Mouse (Mus musculus): ENCODE data around the gene Txnip. TPM values are rescaled to one million over a fixed set of nuclear protein-coding genes. Genes with fewer than 3 reads are reported as not detected.
"Not testable (repeated sequence)": the region's sequence is repeated elsewhere in the genome, so short reads cannot be mapped to it uniquely, and the experiment has no call there.

The Txnip gene
- polyA plus RNA-seq, 1 experiment from 2014 or later: 52.5 TPM

DNA sequence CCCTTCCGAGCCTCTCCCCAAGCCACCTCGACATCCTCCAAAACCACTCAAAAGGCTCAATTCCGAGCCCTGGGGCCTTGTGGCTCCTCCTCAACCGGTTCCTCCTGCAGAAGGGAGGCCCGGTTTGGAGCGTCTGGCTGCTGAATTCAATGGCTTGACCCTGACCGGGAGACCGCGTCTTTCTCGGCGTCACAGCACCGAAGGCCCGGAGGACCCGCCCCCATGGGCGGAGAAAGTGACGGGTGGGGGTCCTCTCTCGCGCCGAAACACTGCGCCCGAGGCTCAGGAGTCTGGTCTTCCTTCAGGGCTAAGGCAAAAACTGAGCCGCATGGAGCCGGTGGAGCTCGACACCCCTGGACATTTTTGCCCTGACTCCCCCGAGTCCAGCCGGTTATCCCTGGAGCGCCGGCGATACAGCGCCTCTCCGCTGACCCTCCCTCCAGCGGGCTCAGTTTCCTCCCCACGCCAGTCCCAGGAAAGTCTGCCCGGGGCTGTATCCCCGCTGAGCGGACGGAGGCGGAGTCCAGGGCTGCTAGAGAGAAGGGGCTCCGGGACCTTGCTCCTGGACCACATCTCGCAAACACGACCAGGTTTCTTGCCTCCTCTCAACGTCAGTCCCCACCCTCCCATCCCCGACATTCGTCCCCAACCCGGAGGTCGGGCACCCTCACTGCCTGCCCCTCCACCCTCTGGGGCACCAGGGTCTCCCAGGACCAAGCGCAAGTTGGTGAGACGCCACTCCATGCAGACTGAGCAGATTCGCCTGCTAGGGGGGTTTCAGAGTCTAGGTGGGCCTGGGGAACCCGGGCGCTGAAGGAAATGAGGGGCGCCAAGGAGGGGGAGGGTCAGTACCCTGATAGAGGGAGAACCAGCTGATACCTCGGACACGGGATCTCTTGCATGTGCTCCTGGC is 40.7 kb downstream of the Txnip start:
- no peaks in the 10 kb centered on the region for H3K9me3 ChIP-seq (replicated peaks)
- WGBS: 3% methylated on average over 52 of the region's 54 CpGs

DNA sequence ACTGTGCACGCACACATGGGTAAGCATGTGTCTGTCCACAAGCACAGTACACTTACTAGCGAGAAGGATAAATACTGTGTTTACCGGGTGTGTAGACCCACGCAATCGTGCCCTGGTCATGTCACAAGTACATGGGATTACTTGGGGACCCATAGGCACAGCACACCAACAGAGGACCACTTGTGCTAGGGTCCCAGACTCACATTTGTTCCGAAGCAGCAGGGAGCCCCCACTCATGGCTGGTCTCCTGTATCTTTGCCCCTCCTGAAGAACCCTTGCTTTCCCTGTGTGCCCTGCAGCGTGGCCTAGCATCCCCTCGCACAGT is 41.3 kb downstream of the Txnip start:
- Histone ChIP-seq H3K27ac (replicated peaks) (no peak overlapping the region), H3K9ac (replicated peaks) (0 out of 2 replicates have a peak overlapping the region, but pooled peaks have one; percentile 76), H3K4me2 (peak overlapping the region; percentile 97), H3K36me3 (no peaks in the 10 kb centered on the region), H3K4me3 (replicated peaks) (peak overlapping the region; percentile 62; the same call in 1 of the 2 replicates), H3K27me3 (replicated peaks) (no peaks in the 10 kb centered on the region), H3K4me1 (peaks cover 79% of the 10 kb centered on the region), H3K9me3 (replicated peaks) (no peaks in the 10 kb centered on the region)
- 46% methylated on average over 8 of the region's 8 CpGs for WGBS
- no peak for ATAC-seq (ENCODE audit: low FRiP score)

More for the DNA sequence above, 40.7 kb downstream of the Txnip start:
- Histone ChIP-seq H3K27ac (replicated peaks) (peak overlapping the region; percentile 77), H3K4me3 (replicated peaks) (peak overlapping the region; percentile 62), H3K9ac (replicated peaks) (peak overlapping the region; percentile 76), H3K27me3 (replicated peaks) (no peaks in the 10 kb centered on the region), H3K4me1 (peaks cover 72% of the 10 kb centered on the region), H3K4me2 (peak overlapping the region; percentile 97), H3K36me3 (no peaks in the 10 kb centered on the region)
- ATAC-seq (ENCODE audit: low FRiP score): no peak

DNA sequence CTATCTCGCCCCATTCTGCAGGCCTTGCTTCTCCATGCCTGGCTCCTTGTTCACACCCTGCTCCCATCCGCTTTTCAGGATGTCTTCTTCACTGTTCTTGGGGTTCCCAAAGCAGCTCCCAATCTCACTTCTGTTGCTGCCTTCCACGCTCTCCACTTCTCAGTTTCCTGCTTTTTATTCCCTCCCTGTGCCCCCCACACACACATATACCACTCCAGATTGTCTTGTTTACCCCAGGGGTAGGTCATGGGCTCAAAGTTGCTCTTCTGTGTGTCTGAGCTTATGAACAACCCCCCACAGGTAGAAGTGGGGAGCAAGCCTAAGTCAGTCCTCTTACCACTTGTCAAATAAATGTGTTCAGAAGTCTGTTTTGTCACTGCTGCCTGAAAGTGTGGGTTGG is 41.7 kb downstream of the Txnip start:
- no peak overlapping the region for H3K27ac ChIP-seq (replicated peaks)
- no peak for ATAC-seq (ENCODE audit: low FRiP score)
- peaks cover 82% of the 10 kb centered on the region for H3K4me1 ChIP-seq
- WGBS: 83% methylated on average over 3 of the region's 3 CpGs
- H3K9me3 ChIP-seq (replicated peaks): no peaks in the 10 kb centered on the region
- no peaks in the 10 kb centered on the region for H3K27me3 ChIP-seq (replicated peaks)
- 0 out of 2 replicates have a peak overlapping the region, but pooled peaks have one; percentile 76 for H3K9ac ChIP-seq (replicated peaks)
- H3K4me2 ChIP-seq: peak overlapping the region; percentile 97
- H3K4me3 ChIP-seq (replicated peaks): no peak overlapping the region
- H3K36me3 ChIP-seq: no peaks in the 10 kb centered on the region

DNA sequence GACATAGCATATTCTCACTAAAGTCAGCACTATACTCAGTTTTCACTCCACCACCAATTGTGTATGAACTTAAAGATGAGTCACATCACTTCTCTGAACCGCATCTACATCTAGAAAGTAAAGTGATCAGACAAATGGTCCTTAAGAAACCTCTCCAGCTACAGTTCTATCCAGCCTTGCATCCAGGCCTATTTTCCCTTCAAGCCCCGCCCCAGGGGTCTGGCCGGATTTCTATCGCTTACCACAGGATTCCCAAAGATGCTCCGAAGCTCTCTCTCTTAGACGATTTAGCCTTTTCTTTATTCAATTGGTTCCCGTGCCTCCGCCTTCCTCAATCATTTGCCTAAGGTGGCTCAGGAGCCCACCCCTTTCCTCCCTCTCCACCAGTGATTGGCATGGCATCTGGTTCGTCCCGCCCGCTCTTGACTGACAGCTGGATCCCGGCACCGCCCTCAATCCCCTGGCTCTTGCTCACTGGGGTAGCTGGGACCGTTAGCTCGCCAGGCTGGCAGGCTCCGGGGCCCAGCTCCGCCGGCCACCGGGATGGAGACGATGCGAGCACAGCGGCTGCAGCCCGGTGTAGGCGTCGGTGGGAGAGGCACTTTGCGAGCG is 43.0 kb downstream of the Txnip start, which contains the start of gene Lix1l:
TSS of gene Lix1l (plus strand) at position 511 of the 612 bp plus-strand sequence.
- peak; percentile 92 for ATAC-seq (ENCODE audit: low FRiP score)
- H3K4me3 ChIP-seq (replicated peaks): peak within 1 kb of the TSS; percentile 79
- H3K4me2 ChIP-seq: peak within 1 kb of the TSS; percentile 74
- peak within 1 kb of the TSS; percentile 96 for H3K27ac ChIP-seq (replicated peaks)
- peak within 1 kb of the TSS; percentile 94 for H3K9ac ChIP-seq (replicated peaks)
- H3K27me3 ChIP-seq (replicated peaks): no peaks in the 10 kb centered on the region
- no peaks in the 10 kb centered on the region for H3K9me3 ChIP-seq (replicated peaks)
- no peaks in the 10 kb centered on the region for H3K36me3 ChIP-seq
- H3K4me1 ChIP-seq: peaks cover 91% of the 10 kb centered on the region
- under 1% methylated on average over 27 of the region's 27 CpGs for WGBS

DNA sequence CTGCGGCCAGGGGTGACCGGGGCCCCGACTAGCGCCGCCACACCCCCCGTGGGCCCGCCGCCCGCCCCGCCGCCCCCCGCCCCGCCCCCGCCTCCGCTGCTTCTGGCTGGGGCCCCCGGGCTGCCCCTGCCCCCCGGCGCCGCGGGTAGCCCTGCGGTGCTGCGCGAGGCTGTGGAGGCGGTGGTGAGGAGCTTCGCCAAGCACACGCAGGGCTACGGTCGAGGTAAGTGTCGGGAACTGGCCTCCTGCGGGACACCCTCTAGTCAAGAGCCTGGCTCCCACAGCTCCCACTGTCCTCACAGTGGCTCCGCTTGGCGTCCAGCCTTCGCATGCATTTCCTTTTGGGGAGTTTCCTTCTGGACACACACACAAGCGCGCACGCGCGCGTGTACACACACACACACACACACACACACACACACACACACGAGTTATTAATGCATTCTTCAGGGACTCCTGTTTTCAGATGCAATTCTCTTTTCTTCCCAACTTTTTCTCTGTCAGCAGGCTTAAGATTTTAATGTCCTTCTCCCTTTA is 43.6 kb downstream of the Txnip start:
- Histone ChIP-seq H3K36me3 (no peaks in the 10 kb centered on the region), H3K27me3 (replicated peaks) (no peaks in the 10 kb centered on the region), H3K4me3 (replicated peaks) (peak overlapping the region; percentile 79), H3K9me3 (replicated peaks) (no peaks in the 10 kb centered on the region), H3K4me1 (peaks cover 89% of the 10 kb centered on the region), H3K4me2 (peak overlapping the region; percentile 74), H3K27ac (replicated peaks) (peak overlapping the region; percentile 96), H3K9ac (replicated peaks) (peak overlapping the region; percentile 94)
- ATAC-seq (ENCODE audit: low FRiP score): peak; percentile 62
- 0% methylated on average over 18 of the region's 40 CpGs for WGBS

DNA sequence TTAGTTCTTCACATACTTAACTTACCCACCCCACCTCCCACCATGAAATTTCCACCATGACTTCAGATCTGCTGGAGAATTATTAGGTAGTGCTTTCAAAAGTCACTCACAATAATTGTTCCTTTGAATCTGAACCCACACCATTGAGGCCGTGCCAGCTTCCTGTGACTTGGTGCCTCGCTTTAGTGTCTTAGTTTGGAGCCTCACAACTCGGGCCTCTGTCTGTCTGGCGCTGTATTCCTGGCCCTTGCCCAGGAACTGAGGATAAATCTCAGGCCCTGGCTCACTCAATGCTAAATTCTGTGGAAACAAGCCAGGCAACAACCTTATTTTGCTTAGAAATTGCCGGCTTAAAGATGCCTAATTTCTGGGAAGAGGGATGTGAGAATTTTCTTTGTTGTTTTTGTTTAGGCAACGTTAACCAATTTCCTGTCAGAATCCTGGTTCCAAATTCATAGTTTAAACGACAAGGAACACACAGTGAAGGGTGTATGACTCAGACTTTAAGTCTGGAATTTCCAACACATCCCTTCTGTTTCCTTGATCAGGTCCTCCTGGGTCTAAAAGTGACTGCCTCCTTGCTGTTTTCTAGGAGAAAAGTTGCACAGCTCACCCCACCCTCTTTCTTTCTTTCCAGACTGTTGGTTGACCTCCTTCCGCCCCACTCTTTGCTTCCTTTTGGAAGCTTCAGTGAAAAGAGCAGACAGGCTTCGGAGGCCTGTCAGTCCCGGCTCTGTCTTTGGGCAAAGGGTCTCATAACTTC is 44.4 kb downstream of the Txnip start:
- H3K36me3 ChIP-seq: no peaks in the 10 kb centered on the region
- peak overlapping the region; percentile 94 for H3K9ac ChIP-seq (replicated peaks)
- WGBS: 16% methylated on average over 10 of the region's 10 CpGs
- no peaks in the 10 kb centered on the region for H3K9me3 ChIP-seq (replicated peaks)
- peak overlapping the region; percentile 96 for H3K27ac ChIP-seq (replicated peaks)
- peak overlapping the region; percentile 79 for H3K4me3 ChIP-seq (replicated peaks)
- H3K4me2 ChIP-seq: peak overlapping the region; percentile 74
- H3K27me3 ChIP-seq (replicated peaks): no peaks in the 10 kb centered on the region
- H3K4me1 ChIP-seq: peaks cover 85% of the 10 kb centered on the region
- no peak for ATAC-seq (ENCODE audit: low FRiP score)

DNA sequence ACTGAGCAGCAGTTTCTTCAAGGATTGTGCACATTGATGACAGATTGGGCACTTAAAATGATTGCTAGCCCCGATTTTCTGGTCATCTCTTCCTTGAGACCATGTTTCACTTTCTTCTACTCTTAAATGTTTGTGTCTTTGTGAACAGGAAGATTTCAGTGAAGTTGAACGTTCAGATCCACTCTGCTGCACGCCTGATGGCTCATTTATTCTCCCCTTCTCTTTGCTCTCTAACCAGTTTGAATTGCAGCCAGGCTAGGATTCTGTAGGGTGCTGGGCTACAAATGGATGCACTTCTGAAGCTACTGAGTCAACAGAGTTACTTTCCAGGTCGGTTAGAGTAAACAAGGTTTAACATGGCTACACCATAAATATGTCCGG is 44.9 kb downstream of the Txnip start:
- peak overlapping the region; percentile 94 for H3K9ac ChIP-seq (replicated peaks)
- H3K4me3 ChIP-seq (replicated peaks): peak overlapping the region; percentile 79
- peak overlapping the region; percentile 96 for H3K27ac ChIP-seq (replicated peaks)
- no peaks in the 10 kb centered on the region for H3K36me3 ChIP-seq
- no peaks in the 10 kb centered on the region for H3K27me3 ChIP-seq (replicated peaks)
- H3K9me3 ChIP-seq (replicated peaks): no peaks in the 10 kb centered on the region
- H3K4me2 ChIP-seq: peak overlapping the region; percentile 74
- no peak for ATAC-seq (ENCODE audit: low FRiP score)
- H3K4me1 ChIP-seq: peaks cover 82% of the 10 kb centered on the region
- WGBS: 23% methylated on average over 5 of the region's 5 CpGs

DNA sequence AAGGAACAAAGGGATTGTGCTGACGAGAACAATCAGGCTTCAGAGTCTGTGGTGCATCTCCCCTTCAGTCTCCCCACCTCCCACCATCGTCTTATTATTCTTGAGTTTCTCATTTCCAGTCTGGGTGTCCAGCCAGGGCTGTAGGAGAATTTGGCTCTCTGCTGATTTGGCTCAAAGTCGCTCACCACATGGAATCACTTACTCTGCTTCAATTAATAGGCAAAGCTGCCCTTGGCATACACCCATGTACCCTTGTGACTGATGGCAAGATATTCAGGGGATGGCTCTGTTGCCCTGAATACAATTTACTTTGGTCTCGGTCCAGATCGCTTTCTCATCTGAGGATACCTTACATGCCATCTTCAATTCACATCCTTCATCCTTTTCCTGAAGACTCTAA is 45.6 kb downstream of the Txnip start:
- no peak for ATAC-seq (ENCODE audit: low FRiP score)
- 30% methylated on average over 5 of the region's 5 CpGs for WGBS
- H3K4me1 ChIP-seq: peaks cover 75% of the 10 kb centered on the region
- no peaks in the 10 kb centered on the region for H3K9me3 ChIP-seq (replicated peaks)
- peak overlapping the region; percentile 79 for H3K4me3 ChIP-seq (replicated peaks)
- peak overlapping the region; percentile 94 for H3K9ac ChIP-seq (replicated peaks)
- H3K36me3 ChIP-seq: no peaks in the 10 kb centered on the region
- H3K27ac ChIP-seq (replicated peaks): peak overlapping the region; percentile 96
- peak overlapping the region; percentile 74 for H3K4me2 ChIP-seq
- H3K27me3 ChIP-seq (replicated peaks): no peaks in the 10 kb centered on the region

DNA sequence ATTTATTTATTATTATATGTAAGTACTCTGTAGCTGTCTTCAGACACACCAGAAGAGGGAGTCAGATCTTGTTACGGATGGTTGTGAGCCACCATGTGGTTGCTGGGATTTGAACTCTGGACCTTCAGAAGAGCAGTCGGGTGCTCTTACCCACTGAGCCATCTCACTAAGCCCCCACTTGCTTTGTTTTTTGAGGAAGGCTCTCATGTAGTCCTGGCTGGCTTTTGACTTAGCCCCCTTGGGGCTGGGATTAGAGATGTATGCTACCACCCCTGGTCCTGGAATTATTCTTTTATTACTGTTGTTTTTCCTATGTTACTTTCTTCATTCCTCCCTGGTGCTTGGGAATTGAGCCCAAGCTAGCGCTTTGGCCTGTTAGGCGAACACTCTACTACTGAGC is 48.2 kb downstream of the Txnip start:
- H3K4me2 ChIP-seq; H3K36me3 ChIP-seq; H3K27ac ChIP-seq (replicated peaks); H3K9me3 ChIP-seq (replicated peaks); H3K27me3 ChIP-seq (replicated peaks); ATAC-seq (ENCODE audit: low FRiP score); H3K4me3 ChIP-seq (replicated peaks); H3K9ac ChIP-seq (replicated peaks): not testable (repeated sequence)
- 88% methylated on average over 4 of the region's 4 CpGs for WGBS
- peaks cover 51% of the 10 kb centered on the region for H3K4me1 ChIP-seq

DNA sequence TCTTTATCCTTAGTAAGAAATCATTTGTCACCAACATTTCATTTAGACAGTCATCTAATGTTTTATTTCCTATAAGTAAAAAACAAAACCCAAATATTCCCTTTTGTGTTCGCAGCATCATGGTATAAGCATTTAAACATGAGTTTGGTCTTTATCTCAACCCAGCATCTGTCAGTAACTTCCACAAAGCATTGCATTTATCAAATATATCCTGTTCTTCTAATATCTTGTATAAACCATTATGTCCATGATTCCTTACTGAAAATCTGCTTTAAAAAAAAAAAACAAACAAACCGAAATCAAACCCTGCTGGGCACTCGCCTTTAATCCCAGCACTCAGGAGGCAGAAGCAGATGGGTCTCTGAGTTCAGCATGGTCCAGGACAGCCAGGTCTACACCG is 48.9 kb downstream of the Txnip start:
- Histone ChIP-seq H3K4me2 (no peak overlapping the region), H3K4me3 (replicated peaks) (no peak overlapping the region), H3K4me1 (peaks cover 51% of the 10 kb centered on the region), H3K36me3 (no peaks in the 10 kb centered on the region), H3K27me3 (replicated peaks) (no peaks in the 10 kb centered on the region), H3K27ac (replicated peaks) (no peak overlapping the region), H3K9ac (replicated peaks) (no peak overlapping the region), H3K9me3 (replicated peaks) (no peaks in the 10 kb centered on the region)
- 90% methylated on average over 4 of the region's 4 CpGs for WGBS
- ATAC-seq (ENCODE audit: low FRiP score): no peak
